Mouse (Mus musculus) Patski (cell line): ENCODE measurements around the gene Ccdc24. TPM values are rescaled to one million over a fixed set of nuclear protein-coding genes. Genes with fewer than 3 reads are reported as not detected.

Experiments
- ATAC-seq: fragments of 100-300 bp; one replicate; pipeline ENCODE4 v1.8.0; 2021
- CTCF ChIA-PET: fragments of 350-600 bp; sonication (Branson Sonifier 250); formaldehyde crosslinking; loops from one replicate; lab custom pipeline; 2022; ENCODE audit warnings: inconsistent platforms; lab: Charles Lee
- POLR2A ChIA-PET: fragments of 350-600 bp; sonication (Branson Sonifier 250); formaldehyde crosslinking; loops from one replicate; lab custom pipeline; 2022; ENCODE audit warnings: antibody characterized with exemption, inconsistent platforms; lab: Charles Lee
- DNase-seq: peaks from one replicate; pipeline ENCODE4 v3.0.0-alpha.2; 2011; ENCODE audit warnings: low read depth, low spot score
- H3K27me3 ChIP-seq: fragments of 371-371 bp; one replicate; pipeline ENCODE4 v1.5.1; 2021
- CTCF ChIP-seq: fragments of 100-300 bp; IDR thresholded peaks from one replicate; pipeline ENCODE4 v1.5.1; 2021
- in situ Hi-C: fragments of 300-500 bp; cut with MboI; formaldehyde crosslinking; loops from 3 replicates; pipeline ENCODE4 v1.11.1; 2018; ENCODE audit warnings: low pct_unique_long_range_greater_than_20kb, mixed read lengths
- polyA plus RNA-seq: library from polyadenylated mRNA; unstranded; gene quantifications from one replicate; pipeline ENCODE4 v1.2.3, GENCODE M21; 2021

Gene Ccdc24
- polyA plus RNA-seq, 1 experiment from 2014 or later: 0.78 TPM

- no peak for TF ChIP-seq CTCF
- in situ Hi-C loops: no loop called here
- no peaks in the 10 kb centered on the region for H3K27me3 ChIP-seq
- peak; percentile 25 for ATAC-seq
- ChIA-PET POLR2A (no interaction called here), CTCF (interaction anchor here (1.0 kb wide), 1 partner anchor 25 kb away, joined by 3 read pairs; no protein-coding TSS in a partner anchor)
- DNase-seq: no peak
Observed at GRCm38 (mm10) chr4:117882701-117883691, 10.6 kb upstream of the Ccdc24 start, which contains the start of gene B4galt2. B4galt2 (minus strand) TSS chr4:117883487.

- POLR2A ChIA-PET: no interaction called here
- no peak for TF ChIP-seq CTCF
- no peak for ATAC-seq
- H3K27me3 ChIP-seq: no peaks in the 10 kb centered on the region
- no peak for DNase-seq
- in situ Hi-C loops: no loop called here
- CTCF ChIA-PET: interaction anchor here (1.4 to 1.5 kb wide), 2 partner anchors 12 to 19 kb away, joined by 3 to 4 read pairs; no protein-coding TSS in a partner anchor
Observed at GRCm38 (mm10) chr4:117878703-117879102, 6.3 kb upstream of the Ccdc24 start.

- no peak for ATAC-seq
- in situ Hi-C loops: no loop called here
- no peak for DNase-seq
- ChIA-PET POLR2A (no interaction called here), CTCF (interaction anchor here (1.2 to 1.5 kb wide), 3 partner anchors 12 to 20 kb away, joined by 3 to 4 read pairs (median 3); no protein-coding TSS in a partner anchor)
- no peak for TF ChIP-seq CTCF
- no peaks in the 10 kb centered on the region for H3K27me3 ChIP-seq
Observed at GRCm38 (mm10) chr4:117878301-117878700, 5.9 kb upstream of the Ccdc24 start.

GRCm38 (mm10) chr4:117873615-117874014 is 1.3 kb upstream of the Ccdc24 start:
- DNase-seq: no peak
- no peaks in the 10 kb centered on the region for H3K27me3 ChIP-seq
- CTCF ChIA-PET: interaction anchor here (1.0 kb wide), 1 partner anchor 15 kb away, joined by 3 read pairs; no protein-coding TSS in a partner anchor
- no peak for ATAC-seq
- POLR2A ChIA-PET: no interaction called here
- in situ Hi-C loops: no loop called here
- no peak for TF ChIP-seq CTCF

GRCm38 (mm10) chr4:117871787-117872186 is 570 bp downstream of the Ccdc24 start:
- in situ Hi-C loops: no loop called here
- no peak for ATAC-seq

GRCm38 (mm10) chr4:117870437-117870836 is 1.9 kb downstream of the Ccdc24 start:
- ATAC-seq (no peak), DNase-seq (no peak)
- in situ Hi-C loops: no loop called here
- H3K27me3 ChIP-seq: no peaks in the 10 kb centered on the region
- CTCF ChIA-PET: interaction anchor here (1.6 kb wide), 1 partner anchor 11 kb away, joined by 7 read pairs; no protein-coding TSS in a partner anchor
- POLR2A ChIA-PET: no interaction called here
- TF ChIP-seq CTCF: no peak

More at GRCm38 (mm10) chr4:117871787-117872186, 570 bp downstream of the Ccdc24 start:
- TF ChIP-seq CTCF: no peak
- CTCF ChIA-PET: interaction anchor here (1.0 kb wide), 1 partner anchor 17 kb away, joined by 3 read pairs; no protein-coding TSS in a partner anchor
- POLR2A ChIA-PET: interaction anchor here (0.6 kb wide), 1 partner anchor 256 kb away, joined by 3 read pairs; no protein-coding TSS in a partner anchor
- no peak for DNase-seq
- H3K27me3 ChIP-seq: no peaks in the 10 kb centered on the region

- TF ChIP-seq CTCF: no peak
- DNase-seq (no peak), ATAC-seq (no peak)
- H3K27me3 ChIP-seq: no peaks in the 10 kb centered on the region
- POLR2A ChIA-PET: no interaction called here
- CTCF ChIA-PET: interaction anchor here (1.6 kb wide), 1 partner anchor 10 kb away, joined by 7 read pairs; no protein-coding TSS in a partner anchor
- in situ Hi-C loops: no loop called here
Observed at GRCm38 (mm10) chr4:117869317-117869716, 3.0 kb downstream of the Ccdc24 start.

- ChIA-PET POLR2A (no interaction called here), CTCF (interaction anchor here (1.8 kb wide), 1 partner anchor 10 kb away, joined by 3 read pairs; no protein-coding TSS in a partner anchor)
- no peak for TF ChIP-seq CTCF
- in situ Hi-C loops: no loop called here
- H3K27me3 ChIP-seq: no peaks in the 10 kb centered on the region
- no peak for DNase-seq
- ATAC-seq: no peak
Observed at GRCm38 (mm10) chr4:117867823-117868222, 4.5 kb downstream of the Ccdc24 start.

GRCm38 (mm10) chr4:117867000-117867399 is 5.4 kb downstream of the Ccdc24 start:
- TF ChIP-seq CTCF: no peak
- CTCF ChIA-PET: interaction anchor here (0.7 to 1.8 kb wide), 2 partner anchors 11 to 35 kb away, joined by 3 read pairs; no protein-coding TSS in a partner anchor

GRCm38 (mm10) chr4:117866083-117866482 is 6.3 kb downstream of the Ccdc24 start:
- no peak for TF ChIP-seq CTCF
- DNase-seq (peak; percentile 55), ATAC-seq (peak; percentile 66)
- CTCF ChIA-PET: interaction anchor here (1.8 kb wide), 1 partner anchor 12 kb away, joined by 3 read pairs; no protein-coding TSS in a partner anchor
- in situ Hi-C loops: no loop called here
- POLR2A ChIA-PET: interaction anchor here (0.6 to 1.3 kb wide), 2 partner anchors 11 to 137 kb away, joined by 3 read pairs; no protein-coding TSS in a partner anchor
- no peaks in the 10 kb centered on the region for H3K27me3 ChIP-seq

More at GRCm38 (mm10) chr4:117867000-117867399, 5.4 kb downstream of the Ccdc24 start:
- no peak for DNase-seq
- in situ Hi-C loops: no loop called here
- no peak for ATAC-seq
- POLR2A ChIA-PET: interaction anchor here (1.3 kb wide), 1 partner anchor 10 kb away, joined by 3 read pairs; no protein-coding TSS in a partner anchor
- H3K27me3 ChIP-seq: no peaks in the 10 kb centered on the region
